Mouse (Mus musculus) layer of hippocampus, adult 9-10 months (tissue): ENCODE data around the gene Apbb2.
"Not testable (repeated sequence)": the region's sequence is repeated elsewhere in the genome, so short reads cannot be mapped to it uniquely, and the experiment has no call there.

ENCODE experiments used
- DNase-seq: peaks from one replicate; pipeline ENCODE4 v3.0.0; 2022; ENCODE audit warnings: low spot score

The Apbb2 gene

DNA sequence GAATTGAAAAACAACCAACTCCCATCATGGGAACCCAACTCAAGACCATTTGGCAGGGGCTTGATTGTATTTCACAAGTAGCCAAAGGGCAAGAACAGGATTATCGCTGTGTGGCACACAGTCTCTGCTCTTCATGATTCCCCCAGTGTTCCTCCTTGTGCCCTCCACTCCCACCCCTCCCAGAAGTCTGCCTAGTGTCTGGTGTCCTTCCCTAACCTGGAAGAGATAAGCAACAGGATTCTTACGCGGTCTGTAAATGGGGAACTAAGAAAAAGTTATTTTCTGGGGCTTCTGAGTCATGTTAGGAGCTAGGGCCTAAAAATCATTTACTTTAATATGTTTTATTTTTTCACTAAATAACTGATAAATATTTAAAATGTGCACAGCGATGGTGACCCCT lies 323.6 kb downstream of the Apbb2 start:
- DNase-seq: no peak

DNA sequence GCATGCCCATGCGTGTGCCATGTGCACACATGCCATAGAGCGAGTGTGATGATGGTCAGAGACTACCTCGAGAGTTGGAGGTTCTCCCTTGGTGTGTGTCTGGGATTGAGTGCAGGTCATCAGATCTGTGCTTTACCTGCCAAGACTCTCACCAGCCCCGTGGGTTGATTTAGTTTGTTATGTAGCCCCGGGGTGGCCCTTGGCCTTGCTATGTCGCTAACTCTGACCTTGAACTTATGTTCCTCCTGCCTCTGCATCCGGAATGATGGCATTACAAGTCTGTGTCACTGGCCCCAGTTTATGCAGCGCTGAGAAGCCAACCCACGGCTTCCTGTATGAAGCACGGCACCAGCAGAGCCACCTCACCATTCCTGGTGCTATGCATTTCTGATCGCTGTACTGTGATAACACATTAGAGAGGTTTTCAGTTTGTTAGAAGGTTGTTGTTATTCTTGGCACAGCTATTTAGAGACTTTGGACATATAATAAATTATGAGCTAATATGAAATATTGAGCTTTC lies 324.4 kb downstream of the Apbb2 start:
- no peak for DNase-seq

- no peak for DNase-seq
Measured at GRCm38 (mm10) chr5:66280742-66281141, 337.8 kb downstream of the Apbb2 start.

DNA sequence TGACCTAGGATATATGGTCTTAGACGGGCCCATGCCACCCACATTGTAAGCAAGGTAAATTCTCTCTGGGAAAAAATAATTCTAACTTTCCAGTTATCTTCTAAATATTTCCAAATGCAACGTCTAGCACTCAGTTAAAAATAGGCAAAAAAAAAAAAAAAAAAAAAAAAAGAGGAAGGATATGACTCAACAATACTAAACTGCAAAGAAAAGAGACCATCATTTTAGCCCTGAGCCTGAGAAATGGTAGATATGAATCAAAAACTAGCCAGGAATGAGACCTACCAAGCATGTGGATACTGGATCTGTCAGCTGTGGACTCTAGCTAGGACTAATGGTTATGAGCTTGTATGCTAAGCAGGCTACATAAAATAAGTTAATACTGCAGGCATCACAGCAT lies 338.9 kb downstream of the Apbb2 start:
- no peak for DNase-seq

DNA sequence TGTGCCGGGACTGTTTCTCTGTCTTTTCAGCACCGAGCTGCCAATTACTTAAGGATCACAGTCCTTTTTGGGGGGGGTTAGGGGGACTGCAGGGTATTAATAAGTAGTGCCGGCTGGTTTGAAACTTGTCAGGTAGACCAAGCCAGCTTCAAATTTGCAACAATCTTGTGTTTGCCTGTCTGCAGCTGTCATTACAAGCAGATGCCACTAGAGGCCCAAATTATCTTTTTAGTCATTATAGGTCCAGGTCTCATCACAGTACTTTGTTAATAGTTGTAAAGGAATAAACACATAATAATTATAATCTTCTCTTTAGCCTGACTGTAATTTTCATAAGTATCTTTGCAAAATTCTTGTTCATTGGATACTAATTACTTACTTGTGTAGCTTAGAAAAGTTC lies 344.2 kb downstream of the Apbb2 start:
- DNase-seq: no peak

GRCm38 (mm10) chr5:66271141-66271540 lies 347.4 kb downstream of the Apbb2 start:
- no peak for DNase-seq

GRCm38 (mm10) chr5:66269616-66270015 lies 349.0 kb downstream of the Apbb2 start:
- DNase-seq: no peak

DNA sequence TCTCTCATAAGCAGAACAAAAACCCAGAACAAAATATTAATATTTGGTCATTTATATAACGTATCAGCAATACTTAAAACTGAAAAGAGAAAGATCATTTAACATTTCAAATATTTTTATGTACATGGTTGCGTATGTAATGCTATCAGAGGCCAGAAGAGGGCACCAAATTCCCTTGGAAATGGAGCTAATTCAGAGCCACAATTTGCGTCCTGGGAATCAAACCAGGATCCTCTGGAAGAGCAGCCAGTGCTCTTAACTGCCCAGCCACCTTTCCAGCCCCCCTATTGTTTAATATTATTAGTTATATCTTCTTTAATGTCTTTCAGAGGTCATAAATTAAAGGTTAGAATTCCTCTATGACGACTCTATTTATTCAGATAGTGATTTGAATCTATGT lies 355.2 kb downstream of the Apbb2 start:
- no peak for DNase-seq

- DNase-seq: no peak
Measured at GRCm38 (mm10) chr5:66262475-66262874, 356.1 kb downstream of the Apbb2 start.

DNA sequence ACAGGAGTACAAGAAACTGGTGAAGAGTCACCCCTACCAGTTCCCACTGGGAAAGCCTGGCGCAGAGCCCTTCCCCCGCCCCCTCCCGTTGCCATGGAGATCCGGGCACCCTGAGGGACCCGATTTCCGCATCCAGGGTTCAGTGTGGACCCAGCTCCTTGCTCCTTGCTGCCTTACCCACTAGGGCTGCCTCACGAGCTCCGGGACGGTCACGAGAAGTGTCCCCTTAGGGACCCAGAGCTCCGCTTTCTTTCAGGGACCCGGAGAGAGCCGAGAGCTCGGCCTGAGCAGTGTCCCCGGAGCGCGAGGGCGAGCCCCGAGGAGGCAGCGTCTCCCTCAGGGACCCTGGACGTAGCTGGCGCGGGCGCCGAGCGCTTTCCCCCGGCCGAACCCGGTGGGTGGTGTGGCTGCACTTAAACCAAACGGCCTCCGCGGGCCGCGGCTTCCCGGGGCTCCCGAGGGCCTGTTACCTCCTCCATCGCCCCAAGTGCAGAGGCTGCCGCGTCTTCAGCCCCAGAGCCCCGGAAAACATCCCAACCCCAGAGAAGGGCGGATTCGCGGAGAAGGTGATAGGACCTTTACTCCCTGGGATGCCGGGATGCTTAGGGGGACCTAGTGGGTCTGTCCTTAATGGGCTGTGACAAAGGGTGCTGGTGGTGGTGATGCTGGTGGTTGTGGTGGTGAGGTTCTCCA lies 358.7 kb downstream of the Apbb2 start, which contains the start of gene Nsun7:
Gene Nsun7, plus strand, starts transcription at position 142 of the 693 bp plus-strand sequence.
- no peak for DNase-seq

GRCm38 (mm10) chr5:66259431-66259755 lies 359.2 kb downstream of the Apbb2 start:
- DNase-seq: not testable (repeated sequence)

- DNase-seq: no peak
Measured at GRCm38 (mm10) chr5:66259000-66259399, 359.6 kb downstream of the Apbb2 start.

- no peak for DNase-seq
Measured at GRCm38 (mm10) chr5:66255044-66255443, 363.5 kb downstream of the Apbb2 start.

GRCm38 (mm10) chr5:66253219-66253618 lies 365.4 kb downstream of the Apbb2 start:
- DNase-seq: no peak
